Mouse (Mus musculus) intestine, embryonic 15.5 days (tissue): ENCODE measurements around the gene Slc35g1. TPM values are rescaled to one million over a fixed set of nuclear protein-coding genes. Genes with fewer than 3 reads are reported as not detected.

Experiments
- ATAC-seq: fragments of 200-750 bp; cut with Nextera tagmentation; 2 replicates; pipeline ENCODE4 v1.8.0; 2017; ENCODE audit warnings: moderate TSS enrichment, moderate library complexity
- H3K27ac ChIP-seq: fragments of 300-500 bp; sonication (generic); 2 replicates; pipeline ENCODE4 v1.5.1; 2015; ENCODE audit warnings: mild to moderate bottlenecking, inconsistent platforms
- H3K27me3 ChIP-seq: fragments of 300-500 bp; sonication (generic); replicated peaks from 2 replicates; pipeline ENCODE4 v1.6.1; 2015; ENCODE audit warnings: inconsistent platforms
- H3K36me3 ChIP-seq: fragments of 300-500 bp; sonication (generic); 2 replicates; pipeline ENCODE4 v1.6.1; 2015; ENCODE audit warnings: inconsistent platforms
- H3K4me1 ChIP-seq: fragments of 300-500 bp; sonication (generic); replicated peaks from 2 replicates; pipeline ENCODE4 v1.6.1; 2015; ENCODE audit warnings: inconsistent platforms
- H3K4me2 ChIP-seq: fragments of 300-500 bp; sonication (generic); replicated peaks from 2 replicates; pipeline ENCODE4 v1.6.1; 2015; ENCODE audit warnings: mild to moderate bottlenecking, inconsistent platforms
- H3K4me3 ChIP-seq: fragments of 300-500 bp; sonication (generic); replicated peaks from 2 replicates; pipeline ENCODE4 v1.5.1; 2015; ENCODE audit warnings: inconsistent platforms
- H3K9ac ChIP-seq: fragments of 300-500 bp; sonication (generic); 2 replicates; pipeline ENCODE4 v1.6.1; 2015; ENCODE audit warnings: inconsistent platforms
- H3K9me3 ChIP-seq: fragments of 300-500 bp; sonication (generic); 2 replicates; pipeline ENCODE4 v1.6.1; 2016; ENCODE audit warnings: inconsistent platforms
- WGBS: fragments of 180-500 bp; shearing (Covaris S2); methylation state at CpG from one replicate; pipeline ENCODE4 v1.1.7; 2015; 5-methylcytosine and 5-hydroxymethylcytosine counted together
- polyA plus RNA-seq: library from polyadenylated mRNA; unstranded; fragments of >200 nt; fragmentation: Nextera tagmentation; extraction: Ambion mirVana; gene quantifications from 2 replicates; pipeline ENCODE4 v1.2.1, GENCODE M21; 2015

The Slc35g1 gene
- polyA plus RNA-seq = 8.1 and 8.5 TPM in 2 replicates

DNA sequence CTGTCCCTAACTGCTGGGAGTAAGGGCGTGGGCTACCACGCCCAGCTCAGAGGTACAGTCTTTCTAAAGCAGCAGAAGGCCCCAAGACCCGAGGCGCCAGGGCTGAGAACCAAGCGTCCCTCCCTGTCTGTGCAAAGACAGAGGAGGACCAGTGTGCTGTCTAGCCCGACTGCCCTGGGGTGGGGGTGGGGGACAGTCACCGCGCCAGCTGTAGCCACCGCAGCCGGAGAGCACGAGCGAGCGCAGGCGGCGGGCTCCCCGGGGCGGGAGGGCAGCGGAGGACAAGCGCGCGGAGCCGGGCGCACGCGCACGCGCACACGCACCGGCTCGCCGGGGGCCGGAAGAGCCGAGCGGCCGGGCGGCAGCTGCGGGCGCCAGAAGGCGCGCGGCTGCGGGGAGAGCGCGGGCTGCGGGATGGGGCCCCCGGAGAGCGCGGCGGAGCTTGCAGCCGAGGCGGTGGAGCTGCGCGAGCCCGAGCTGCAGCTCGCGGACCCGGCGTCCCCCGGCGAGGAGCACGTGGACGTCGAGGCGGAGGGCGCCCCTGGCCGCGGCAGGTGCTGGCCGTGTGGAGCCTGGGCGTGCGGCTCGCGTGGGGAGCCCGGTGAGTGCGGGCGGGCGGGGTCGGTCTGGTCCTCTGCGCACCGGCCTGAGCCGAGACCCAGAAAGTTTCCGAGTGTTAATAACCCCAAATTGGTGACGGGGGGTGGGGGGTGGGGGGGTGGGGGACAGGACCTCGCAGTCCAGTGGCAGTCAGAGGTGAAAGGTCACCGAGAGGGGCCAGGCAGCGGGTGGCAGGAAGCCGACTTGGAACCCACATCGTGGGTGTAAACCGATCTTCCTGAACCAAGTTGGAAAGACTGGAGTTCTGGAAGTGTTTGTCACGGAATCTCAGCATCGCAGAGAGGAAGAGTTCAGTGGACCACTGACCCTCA lies at the start of gene Slc35g1:
TSS of gene Slc35g1 (plus strand) at position 280 of the 932 bp plus-strand sequence.
- H3K4me1 ChIP-seq = no peaks in the 10 kb centered on the region
- H3K4me2 ChIP-seq = peak within 1 kb of the TSS; percentile 93
- H3K27ac ChIP-seq = no peak within 1 kb of the TSS
- peak within 1 kb of the TSS; percentile 69 for H3K4me3 ChIP-seq
- H3K9ac ChIP-seq = peak within 1 kb of the TSS; percentile 64
- H3K36me3 ChIP-seq = no peaks in the 10 kb centered on the region
- H3K9me3 ChIP-seq = no peaks in the 10 kb centered on the region
- peak; percentile 91 for ATAC-seq
- 1% methylated on average over 88 of the region's 90 CpGs for WGBS
- no peaks in the 10 kb centered on the region for H3K27me3 ChIP-seq

DNA sequence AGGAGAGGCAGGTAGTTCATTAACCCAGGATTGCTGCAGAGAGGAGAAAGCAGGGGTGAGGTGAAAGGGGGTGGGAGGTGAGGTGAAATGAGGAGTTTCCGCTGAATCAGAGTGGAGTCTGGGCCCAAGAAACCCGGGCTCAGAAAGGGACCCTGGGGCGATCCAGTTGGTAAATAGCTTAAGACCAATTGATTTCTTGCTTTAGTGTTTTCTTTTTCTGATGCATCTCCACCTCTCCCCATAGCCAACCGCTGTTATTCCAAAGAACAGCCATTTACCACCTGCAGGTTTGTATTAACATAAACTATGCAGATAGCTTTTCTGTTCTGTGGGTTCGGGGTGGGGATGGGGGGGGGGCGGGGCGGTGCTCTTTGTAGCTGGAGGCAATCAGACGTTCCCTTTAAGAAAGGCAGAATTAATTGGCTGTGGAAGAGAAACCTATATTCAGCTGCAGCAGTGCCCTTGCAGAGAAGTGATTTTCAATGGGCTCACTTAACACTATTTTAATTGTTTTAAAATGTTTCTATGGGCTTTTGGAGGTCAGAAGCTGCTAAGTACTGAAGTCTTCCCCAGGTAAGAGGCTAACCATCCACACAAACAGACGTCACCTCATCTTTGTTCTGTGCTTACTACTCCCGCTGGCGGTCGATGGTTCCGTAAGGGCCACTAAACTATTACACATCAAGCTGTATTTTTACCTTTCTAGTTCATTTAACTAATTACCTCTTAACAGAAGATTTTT lies 47.3 kb upstream of the Slc35g1 start:
- no peak for ATAC-seq

DNA sequence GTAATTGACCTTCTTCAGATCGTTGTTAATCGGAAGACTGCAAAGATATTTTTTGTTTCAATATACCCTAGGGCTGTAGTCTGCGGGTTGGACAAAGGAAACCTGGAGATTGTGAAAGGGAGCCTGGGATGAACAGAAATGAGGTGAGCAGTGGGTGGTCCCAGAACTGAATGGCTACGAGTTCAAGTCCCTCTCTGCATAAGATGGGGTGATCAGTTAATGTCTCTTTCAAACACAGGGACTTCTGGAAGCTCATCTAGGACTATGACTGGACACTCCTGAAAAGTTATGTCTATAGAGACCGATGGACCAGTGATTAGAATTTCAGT lies 46.8 kb upstream of the Slc35g1 start:
- Histone ChIP-seq H3K4me2 (no peak overlapping the region), H3K36me3 (no peaks in the 10 kb centered on the region), H3K27ac (no peak overlapping the region), H3K9me3 (no peaks in the 10 kb centered on the region), H3K4me1 (no peaks in the 10 kb centered on the region), H3K27me3 (no peaks in the 10 kb centered on the region), H3K9ac (no peak overlapping the region), H3K4me3 (no peak overlapping the region)
- ATAC-seq = no peak
- WGBS = 80% methylated on average over 5 of the region's 5 CpGs

More for the DNA sequence above, 47.3 kb upstream of the Slc35g1 start:
- Histone ChIP-seq H3K4me3 (no peak overlapping the region), H3K27ac (no peak overlapping the region), H3K4me1 (no peaks in the 10 kb centered on the region), H3K9me3 (no peaks in the 10 kb centered on the region), H3K4me2 (no peak overlapping the region), H3K9ac (no peak overlapping the region), H3K36me3 (no peaks in the 10 kb centered on the region), H3K27me3 (no peaks in the 10 kb centered on the region)
- 43% methylated on average over 13 of the region's 13 CpGs for WGBS

DNA sequence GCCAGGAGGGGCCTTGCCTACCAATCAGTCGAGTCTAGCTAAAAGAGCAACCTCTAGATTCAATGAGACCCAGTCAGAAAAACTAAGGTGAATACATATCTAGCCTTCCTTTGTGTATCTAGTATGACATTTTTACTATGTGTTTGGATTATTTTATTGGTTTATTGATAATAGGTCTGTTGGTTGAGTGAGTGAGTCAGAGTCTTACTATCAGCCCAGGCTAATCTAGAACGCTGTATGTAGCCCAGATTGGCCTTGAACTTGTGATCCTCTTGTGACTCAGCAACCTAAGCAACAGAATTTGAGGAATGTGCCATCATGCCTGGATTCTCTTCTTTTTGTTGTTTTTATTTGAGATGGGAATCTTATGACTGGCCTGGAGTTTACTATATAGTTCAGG lies 44.6 kb upstream of the Slc35g1 start:
- Histone ChIP-seq H3K9ac (no peak overlapping the region), H3K27me3 (no peaks in the 10 kb centered on the region), H3K4me3 (no peak overlapping the region), H3K4me2 (no peak overlapping the region), H3K9me3 (no peaks in the 10 kb centered on the region), H3K36me3 (no peaks in the 10 kb centered on the region), H3K27ac (no peak overlapping the region), H3K4me1 (no peaks in the 10 kb centered on the region)
- ATAC-seq = peak; percentile 60
- WGBS = 66% methylated on average over 2 of the region's 2 CpGs

DNA sequence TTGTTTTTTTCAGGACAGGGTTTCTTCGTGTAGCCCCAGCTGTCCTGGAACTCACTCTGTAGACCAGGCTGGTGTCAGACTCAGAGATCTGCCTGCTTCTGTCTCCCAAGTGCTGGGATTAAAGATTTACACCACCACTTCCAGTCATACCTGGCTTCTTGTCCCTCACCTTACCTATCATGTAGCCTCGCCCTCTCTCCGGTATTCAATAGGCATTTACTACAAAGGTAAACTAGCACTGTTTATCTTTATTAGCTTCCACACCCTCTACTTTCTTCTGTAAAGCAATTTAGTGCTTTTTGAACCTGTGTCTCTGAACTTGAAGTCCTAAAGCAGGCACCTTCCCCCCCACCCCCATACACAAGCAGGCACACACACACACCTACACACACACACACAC lies 44.1 kb upstream of the Slc35g1 start:
- Histone ChIP-seq H3K9ac (no peak overlapping the region), H3K4me3 (no peak overlapping the region), H3K27me3 (no peaks in the 10 kb centered on the region), H3K9me3 (no peaks in the 10 kb centered on the region), H3K4me1 (no peaks in the 10 kb centered on the region), H3K4me2 (no peak overlapping the region), H3K27ac (no peak overlapping the region), H3K36me3 (no peaks in the 10 kb centered on the region)
- WGBS = 74% methylated on average over 3 of the region's 3 CpGs
- ATAC-seq = peak; percentile 63

DNA sequence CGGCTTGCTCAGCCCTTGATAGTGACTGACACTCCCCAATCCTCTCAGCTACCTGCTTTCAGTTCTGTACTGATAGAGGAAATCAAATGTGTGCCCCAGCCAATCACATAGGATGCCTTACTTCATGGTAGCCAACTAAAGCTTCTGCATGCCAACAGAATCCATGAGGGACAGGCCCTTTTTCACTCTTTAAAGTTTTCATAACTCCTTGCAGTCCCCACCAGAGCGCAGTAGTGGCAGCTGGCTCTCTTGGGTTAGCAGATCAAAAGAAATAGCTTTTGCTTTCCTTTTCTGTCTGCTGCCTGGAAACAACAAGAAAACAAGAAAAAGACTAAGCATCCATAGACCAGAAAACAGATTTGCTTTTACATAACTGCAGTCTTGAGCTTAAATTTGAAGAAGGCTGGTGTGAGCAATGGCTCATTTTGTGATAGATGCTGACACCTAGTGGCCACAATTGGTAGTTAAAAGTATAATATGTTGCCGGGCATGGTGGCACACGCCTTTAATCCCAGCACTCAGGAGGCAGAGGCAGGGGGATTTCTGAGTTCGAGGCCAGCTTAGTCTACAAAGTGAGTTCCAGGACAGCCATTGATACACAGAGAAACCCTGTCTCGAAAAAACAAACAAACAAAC lies 43.2 kb upstream of the Slc35g1 start:
- peak; percentile 50; the same call in 1 of the 2 replicates for ATAC-seq
- Histone ChIP-seq H3K9ac (no peak overlapping the region), H3K27me3 (no peaks in the 10 kb centered on the region), H3K9me3 (no peaks in the 10 kb centered on the region), H3K4me2 (no peak overlapping the region), H3K36me3 (no peaks in the 10 kb centered on the region), H3K27ac (no peak overlapping the region), H3K4me1 (no peaks in the 10 kb centered on the region), H3K4me3 (no peak overlapping the region)
- WGBS = 38% methylated on average over 6 of the region's 6 CpGs

DNA sequence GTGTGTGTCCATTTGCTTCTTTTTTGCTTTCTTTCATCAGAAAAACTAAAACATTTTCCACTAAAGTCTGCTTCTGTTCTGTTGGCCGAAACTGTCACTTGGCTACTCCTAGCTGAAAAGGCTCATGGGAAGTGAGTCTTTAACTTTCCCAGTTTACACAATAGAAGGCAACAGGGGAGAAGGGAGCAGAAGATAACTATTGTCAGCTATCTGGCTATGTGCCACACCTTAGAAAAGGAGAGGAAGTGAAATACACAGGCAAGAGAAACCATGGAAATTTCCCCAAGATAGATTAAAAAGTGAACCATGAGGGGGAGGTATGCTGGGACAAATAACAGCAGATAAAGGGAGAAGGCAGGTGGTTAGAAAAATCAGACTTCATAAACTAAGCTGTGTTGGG lies 41.5 kb upstream of the Slc35g1 start:
- no peaks in the 10 kb centered on the region for H3K27me3 ChIP-seq
- no peak for ATAC-seq

DNA sequence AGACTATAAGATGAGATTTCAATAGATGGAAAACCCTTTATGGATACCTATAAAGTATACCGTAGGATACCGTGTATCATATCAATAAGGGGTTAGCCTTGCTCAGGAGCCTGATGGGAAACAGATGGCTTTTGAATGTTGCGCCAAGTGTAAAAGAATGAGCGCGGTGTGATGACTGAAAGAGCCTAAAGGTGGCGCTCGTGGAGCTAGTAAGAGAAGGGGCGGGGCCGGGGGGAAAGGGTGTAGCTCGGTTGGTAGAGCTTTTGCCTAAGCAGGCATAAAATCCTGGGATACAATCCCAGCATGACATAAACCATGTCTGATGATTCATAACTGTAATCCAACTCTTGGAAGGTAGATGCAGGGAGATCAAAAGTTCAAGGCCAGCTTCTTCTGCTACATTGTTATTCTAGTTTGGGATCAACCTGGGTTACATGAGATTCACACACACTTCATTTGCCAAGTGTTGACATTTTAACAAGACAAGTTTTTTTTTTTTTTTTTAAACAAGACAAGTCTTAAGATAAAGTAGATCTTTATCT lies 40.9 kb upstream of the Slc35g1 start:
- Histone ChIP-seq H3K4me1 (0 out of 2 replicates have a peak, but pooled peaks cover 3% of the 10 kb centered on the region), H3K36me3 (no peaks in the 10 kb centered on the region), H3K4me3 (no peak overlapping the region), H3K9ac (no peak overlapping the region), H3K4me2 (no peak overlapping the region), H3K27ac (no peak overlapping the region), H3K27me3 (no peaks in the 10 kb centered on the region), H3K9me3 (no peaks in the 10 kb centered on the region)
- WGBS = 70% methylated on average over 10 of the region's 10 CpGs
- ATAC-seq = no peak

More for the DNA sequence above, 41.5 kb upstream of the Slc35g1 start:
- 89% methylated on average over 1 of the region's 1 CpGs for WGBS
- no peaks in the 10 kb centered on the region for H3K9me3 ChIP-seq
- H3K4me3 ChIP-seq = no peak overlapping the region
- no peak overlapping the region for H3K4me2 ChIP-seq
- H3K9ac ChIP-seq = no peak overlapping the region
- no peak overlapping the region for H3K27ac ChIP-seq
- H3K4me1 ChIP-seq = 0 out of 2 replicates have a peak, but pooled peaks cover 3% of the 10 kb centered on the region
- no peaks in the 10 kb centered on the region for H3K36me3 ChIP-seq

DNA sequence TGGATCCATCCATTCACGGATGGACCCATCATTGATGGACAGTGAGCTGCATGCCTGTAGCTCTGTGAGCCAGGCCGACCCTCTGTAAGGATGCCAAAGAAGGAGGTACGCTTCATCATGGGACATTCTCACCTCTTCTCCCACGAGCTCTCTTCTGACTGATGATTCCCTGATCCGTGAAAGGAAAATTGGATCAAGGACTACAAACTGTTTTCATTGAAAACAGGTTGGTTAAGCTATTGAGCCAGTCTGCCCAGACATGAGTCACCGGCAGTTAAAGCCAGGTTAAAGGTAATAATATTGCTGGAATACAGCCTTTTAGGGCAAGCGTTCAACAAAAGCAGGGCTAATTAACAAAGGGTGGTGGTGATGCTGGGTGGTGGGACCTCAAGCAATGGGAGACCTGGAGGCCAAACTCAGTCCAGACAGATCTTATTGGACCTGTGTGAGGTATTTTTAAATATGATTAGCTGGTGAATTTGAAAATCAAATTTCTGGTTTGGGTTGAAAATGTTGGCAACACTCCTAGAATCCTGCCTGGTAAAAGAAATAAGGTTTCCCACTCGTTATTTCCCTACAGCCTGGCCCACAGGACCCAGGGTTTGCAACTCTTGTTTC lies 39.5 kb upstream of the Slc35g1 start:
- Histone ChIP-seq H3K4me3 (no peak overlapping the region), H3K4me2 (no peak overlapping the region), H3K9me3 (no peaks in the 10 kb centered on the region), H3K27ac (no peak overlapping the region), H3K36me3 (no peaks in the 10 kb centered on the region), H3K4me1 (0 out of 2 replicates have a peak, but pooled peaks cover 3% of the 10 kb centered on the region), H3K9ac (no peak overlapping the region), H3K27me3 (no peaks in the 10 kb centered on the region)
- WGBS = 74% methylated on average over 8 of the region's 8 CpGs
- no peak for ATAC-seq

DNA sequence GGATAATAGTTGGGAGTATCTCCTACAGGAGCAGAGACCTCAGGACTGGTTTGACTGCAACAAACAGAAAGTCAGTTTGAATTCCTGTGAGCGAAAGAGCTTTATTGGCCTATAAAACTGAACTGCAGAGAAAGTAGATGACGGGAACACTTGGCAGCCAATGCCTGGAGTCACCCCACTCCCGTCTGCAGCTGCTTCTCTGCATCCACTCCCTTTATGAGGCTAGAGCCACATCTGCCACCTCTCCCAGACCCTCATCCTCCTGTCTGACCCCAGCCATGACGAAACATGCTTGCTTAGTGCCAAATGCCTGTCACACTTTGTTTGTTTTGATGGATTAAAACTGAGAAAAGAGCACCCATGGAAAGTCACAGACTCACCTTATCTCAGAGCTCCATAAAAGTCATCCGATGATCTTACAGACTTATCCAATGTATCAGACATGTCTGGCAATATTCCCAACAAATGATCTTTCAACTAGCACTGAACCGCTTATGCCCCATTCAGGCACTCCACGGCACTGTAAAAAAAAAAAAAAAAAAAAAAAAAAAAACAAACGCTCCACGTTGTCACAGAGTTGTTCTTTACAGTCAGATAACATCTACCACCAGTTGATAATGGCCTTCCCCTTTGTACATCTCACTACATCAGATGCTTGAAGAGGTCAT lies 37.7 kb upstream of the Slc35g1 start:
- no peak overlapping the region for H3K9ac ChIP-seq
- H3K4me1 ChIP-seq = 0 out of 2 replicates have a peak, but pooled peaks cover 3% of the 10 kb centered on the region
- WGBS = 33% methylated on average over 9 of the region's 9 CpGs
- H3K9me3 ChIP-seq = no peaks in the 10 kb centered on the region
- no peaks in the 10 kb centered on the region for H3K27me3 ChIP-seq
- H3K36me3 ChIP-seq = no peaks in the 10 kb centered on the region
- H3K4me2 ChIP-seq = no peak overlapping the region
- ATAC-seq = peak; percentile 87
- H3K4me3 ChIP-seq = no peak overlapping the region
- no peak overlapping the region for H3K27ac ChIP-seq

DNA sequence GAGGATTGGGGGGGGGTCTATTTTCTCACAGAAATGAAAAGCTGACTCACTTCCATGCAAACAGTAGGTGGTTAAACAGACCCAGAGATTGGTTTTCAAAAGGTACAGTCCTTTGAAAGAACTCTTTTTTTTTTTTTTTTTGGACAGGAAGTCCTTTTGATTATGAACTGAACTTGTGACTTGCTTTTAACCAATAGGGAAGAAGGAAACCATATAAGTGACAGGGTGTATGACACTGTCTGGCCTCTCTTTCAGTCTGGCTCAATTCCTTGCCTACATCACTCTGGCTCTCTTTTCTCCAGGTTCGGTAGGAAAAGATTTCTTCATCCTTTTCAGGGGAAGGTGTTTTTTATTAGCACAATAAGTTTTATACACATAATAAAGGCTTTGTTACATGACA lies 36.5 kb upstream of the Slc35g1 start:
- Histone ChIP-seq H3K4me3 (no peak overlapping the region), H3K27ac (no peak overlapping the region), H3K9ac (no peak overlapping the region), H3K9me3 (no peaks in the 10 kb centered on the region), H3K27me3 (no peaks in the 10 kb centered on the region), H3K4me1 (0 out of 2 replicates have a peak, but pooled peaks cover 3% of the 10 kb centered on the region), H3K4me2 (no peak overlapping the region), H3K36me3 (no peaks in the 10 kb centered on the region)
- 88% methylated on average over 1 of the region's 1 CpGs for WGBS
- no peak for ATAC-seq
